Mouse (Mus musculus) adrenal gland, adult 18-20 months (tissue): ENCODE data around the gene Tmed10. TPM values are rescaled to one million over a fixed set of nuclear protein-coding genes. Genes with fewer than 3 reads are reported as not detected.
A peak's percentile ranks its signal among the peaks of the same experiment; 100 is the strongest.

ENCODE experiments used
- DNase-seq, 2 experiments: peaks; one replicate each; pipeline ENCODE4 v3.0.0; 2021 to 2022; ENCODE audit warnings: low spot score in 2 of 2
- total RNA-seq, 2 experiments: library from RNA; stranded (reverse); gene quantifications; 1 replicate in 1 of 2; 2 replicates in 1 of 2; pipeline ENCODE4 v1.2.3; 2021

Gene Tmed10
- total RNA-seq, 2 experiments from 2014 or later = 234 to 328 TPM

DNA sequence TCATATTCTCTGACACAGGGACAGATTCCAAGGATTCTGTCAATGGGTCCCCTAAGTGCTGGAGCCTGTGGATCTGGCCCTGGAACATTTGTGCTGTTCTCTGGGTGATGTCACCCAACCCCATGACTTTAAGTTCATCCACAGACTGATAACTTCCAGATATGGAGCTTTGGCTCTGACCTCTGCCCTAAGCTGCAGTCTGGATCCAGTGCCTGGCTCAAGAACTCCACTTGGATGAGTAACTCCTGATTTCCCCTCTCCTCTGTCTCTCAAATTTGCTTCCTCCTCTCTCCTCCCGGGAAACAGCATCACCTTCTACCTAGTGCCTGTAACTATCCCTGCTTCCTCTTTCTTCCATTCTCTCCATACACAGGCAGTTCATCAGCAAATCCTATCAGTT is 5.7 kb upstream of the Tmed10 start:
- DNase-seq = no peak

DNA sequence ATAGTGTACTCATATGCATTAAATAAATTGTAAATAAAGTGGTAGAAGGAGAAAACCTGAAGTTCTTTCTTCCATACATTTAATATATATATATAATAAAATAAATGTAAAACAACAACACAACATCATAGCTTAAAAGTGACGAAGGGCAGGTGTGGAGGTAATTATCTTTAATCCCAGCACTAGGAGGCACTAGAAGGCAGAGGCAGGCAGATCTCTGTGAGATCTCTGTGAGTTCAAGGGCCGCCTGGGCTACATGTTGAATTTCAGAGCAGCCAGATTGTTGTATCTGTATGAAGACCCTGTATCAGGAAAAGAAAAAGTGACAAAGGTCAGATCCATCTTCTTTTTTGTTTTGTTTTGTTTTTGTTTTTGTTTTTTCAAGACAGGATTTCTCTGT is 3.6 kb upstream of the Tmed10 start:
- DNase-seq = no peak

DNA sequence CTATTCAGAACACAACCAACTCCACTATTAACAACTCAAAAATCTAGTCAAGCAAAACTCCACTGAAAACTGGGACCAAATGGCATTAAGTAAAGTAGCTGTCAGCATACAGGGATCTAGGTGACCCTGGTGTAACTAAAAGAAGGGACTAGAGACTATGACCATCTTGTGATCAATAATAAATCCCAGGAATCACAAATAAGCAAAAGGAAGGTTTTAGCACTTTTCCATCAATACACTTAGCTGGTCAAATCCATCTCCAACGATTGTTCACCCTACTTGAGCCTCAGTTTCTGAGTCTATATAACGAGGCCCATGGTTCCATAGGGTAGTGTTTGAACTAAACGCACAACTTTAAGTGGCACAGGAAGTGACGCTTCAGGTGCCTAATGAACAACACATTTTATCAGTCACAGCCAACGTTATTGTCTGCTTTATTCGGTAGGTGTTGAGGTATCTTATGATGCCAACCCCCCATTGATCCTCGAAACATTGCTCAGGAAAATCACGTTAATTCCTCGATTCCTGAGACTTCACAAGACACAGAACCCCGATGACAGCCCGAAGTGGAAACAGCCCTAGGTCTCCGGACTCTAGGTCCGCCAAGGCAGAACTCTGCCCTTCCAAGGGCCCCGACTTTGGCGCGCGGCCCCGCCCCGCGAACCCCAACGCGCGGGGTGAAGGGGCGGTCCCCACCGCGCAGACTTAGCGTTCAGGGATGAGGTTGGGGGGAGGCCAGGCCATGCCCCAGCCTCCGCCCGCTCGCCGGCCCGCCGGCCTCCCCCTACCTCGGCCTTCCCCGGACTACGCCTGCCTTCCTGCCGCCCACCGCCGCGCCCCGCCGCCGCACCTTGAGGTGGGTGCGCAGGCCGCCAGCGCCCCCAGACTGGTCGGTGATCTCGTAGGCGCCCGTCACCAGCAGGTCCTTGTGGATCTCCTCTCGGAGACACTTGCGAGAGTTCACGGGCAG is 771 bp downstream of the Tmed10 start:
- DNase-seq = peak; percentile 76 to 78

DNA sequence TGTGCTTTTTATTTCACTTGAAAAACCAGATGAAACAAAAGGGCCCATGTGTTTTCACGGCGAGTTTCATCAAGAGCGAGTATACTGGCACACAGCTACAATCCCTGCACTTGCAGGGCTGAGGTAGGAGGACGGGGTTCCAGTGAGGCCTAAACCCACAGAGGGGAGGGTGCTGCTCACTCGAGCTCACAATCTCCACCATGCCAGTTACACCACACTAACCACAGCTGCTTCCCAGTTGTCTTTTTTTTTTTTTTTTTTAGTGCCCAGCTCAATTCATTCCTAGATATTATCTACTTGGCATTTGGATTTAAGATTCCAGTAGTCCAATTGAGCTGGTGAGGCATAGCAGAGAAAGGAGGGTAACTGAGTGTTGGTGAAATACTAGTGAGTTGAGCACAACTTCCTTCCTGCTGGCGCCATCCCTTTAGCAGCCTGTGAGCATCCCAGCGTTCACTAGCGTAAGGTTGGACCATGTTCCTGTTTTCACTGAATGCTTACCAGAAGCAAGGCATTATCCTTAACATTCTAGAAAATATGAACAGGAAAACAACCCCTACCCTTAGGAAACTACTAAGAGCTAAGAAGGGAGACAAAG is 2.5 kb downstream of the Tmed10 start:
- no peak for DNase-seq

DNA sequence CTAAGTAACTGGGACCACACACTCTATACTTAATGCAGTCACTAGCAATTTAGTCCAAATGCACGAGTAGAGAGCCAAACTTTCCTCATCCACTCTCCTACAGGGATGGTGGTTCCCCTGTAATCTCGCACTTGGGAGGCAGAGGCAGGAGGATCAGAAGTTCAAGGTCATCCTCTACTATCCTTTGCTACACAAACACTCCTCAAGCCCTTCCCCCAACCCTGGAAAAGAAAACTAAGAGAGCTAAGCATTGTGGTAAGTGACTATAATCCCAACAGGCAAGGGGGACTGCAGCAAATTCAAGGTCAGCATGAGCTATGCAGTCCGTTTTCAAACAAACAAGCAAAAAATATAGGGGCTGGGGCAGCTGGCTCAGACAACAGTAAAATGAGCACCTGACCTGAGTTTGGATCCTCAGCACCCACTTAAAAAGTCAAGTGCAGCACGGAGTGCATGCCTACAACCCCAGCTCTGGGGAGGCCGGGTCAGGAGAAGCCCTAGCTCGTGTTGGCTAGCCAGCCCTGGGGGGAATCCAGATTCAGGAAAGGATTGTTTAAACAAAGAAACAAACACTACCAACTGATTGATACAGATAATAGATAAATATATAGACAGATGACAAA is 6.1 kb downstream of the Tmed10 start:
- DNase-seq = no peak

DNA sequence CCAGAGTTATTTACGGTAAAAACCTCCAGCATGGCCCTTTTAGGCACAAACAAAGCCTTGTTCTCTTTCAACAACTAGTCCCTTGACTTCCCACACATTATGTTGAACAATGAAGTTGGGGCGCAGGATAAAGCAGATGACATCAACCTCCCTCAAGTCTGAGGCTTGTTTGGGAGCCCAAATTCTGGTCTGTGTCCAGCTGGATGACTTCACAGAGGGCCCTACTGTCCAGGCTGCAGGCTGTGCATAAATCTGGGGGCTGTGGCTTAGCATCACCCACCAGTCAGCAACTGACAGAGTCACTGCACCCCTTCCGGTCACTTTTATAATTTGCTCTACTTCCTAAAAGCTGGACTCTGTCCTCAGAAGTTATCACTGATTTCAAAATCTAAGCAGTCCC is 8.4 kb downstream of the Tmed10 start:
- no peak for DNase-seq

DNA sequence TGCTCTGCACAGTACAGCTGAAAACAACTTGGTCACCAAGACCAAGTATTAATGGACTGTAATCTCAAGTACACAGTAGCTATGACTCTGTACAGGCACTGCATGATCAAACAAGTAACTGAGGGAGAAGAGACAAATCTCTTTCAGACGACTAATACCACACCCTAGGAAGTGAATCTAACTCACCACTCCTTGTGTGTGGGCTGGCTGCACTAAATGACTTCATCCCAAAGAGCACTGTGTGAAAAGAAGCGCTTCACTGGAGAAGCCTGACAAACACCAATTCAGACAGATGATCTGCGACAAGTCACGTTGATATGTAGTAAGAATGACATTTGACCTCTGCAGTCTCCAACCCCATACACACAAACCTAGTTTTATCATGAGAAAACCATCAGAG is 12.1 kb downstream of the Tmed10 start:
- DNase-seq = no peak

DNA sequence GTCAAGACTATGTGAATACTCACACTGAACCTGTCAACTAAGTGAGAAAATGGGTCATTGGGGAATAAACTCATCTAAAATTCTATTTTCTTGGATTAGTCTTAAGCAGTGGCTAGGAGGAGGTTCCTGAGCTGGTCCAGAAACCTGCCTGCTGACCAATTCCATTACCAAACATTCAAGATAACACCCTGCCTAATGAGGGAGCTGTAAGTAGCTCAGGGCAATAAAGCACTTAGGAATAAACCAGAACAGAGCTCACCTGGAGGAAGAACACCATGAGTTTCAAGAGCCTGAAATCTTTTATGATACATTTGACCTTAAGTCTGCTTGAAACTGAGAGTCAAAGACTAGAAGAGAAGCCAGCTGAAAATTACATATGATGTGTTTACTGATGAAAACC is 13.1 kb downstream of the Tmed10 start:
- no peak for DNase-seq

DNA sequence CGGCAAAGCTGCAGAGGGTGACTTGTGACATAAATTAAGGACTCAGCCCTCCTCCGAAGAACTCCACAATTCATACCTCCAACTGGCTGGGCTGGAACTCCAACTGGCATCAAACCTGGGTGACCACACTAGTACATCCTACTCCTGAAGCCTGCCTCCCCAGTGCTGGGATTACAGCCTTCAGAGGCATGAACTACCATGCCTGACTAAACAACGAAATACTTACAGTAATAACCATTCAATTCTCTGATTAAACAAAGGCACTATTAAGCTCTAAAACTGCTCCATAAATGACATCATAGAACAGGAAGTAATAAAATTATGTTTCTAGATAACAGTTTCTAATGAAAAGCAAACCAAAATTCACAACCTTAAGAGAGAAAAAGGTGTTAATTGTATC is 13.5 kb downstream of the Tmed10 start:
- DNase-seq = no peak

DNA sequence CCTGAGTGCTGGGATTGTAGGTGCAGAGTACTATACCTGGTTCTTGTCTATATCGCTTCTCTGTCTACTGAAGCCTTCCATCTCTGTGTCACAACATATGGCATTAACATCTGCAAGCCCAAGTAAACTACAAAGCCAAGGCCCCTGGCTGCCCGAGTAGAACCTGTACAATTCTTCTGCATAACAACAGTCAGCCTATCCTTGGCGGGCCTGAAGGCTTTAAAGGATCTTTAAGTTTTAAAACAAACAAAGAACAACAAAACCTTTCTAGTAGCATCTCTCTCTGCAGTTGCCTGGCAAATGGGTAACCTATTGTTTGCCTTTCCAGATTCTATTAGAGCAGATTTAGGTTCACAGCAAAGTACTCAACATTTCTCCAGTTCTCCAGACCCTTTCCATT is 20.6 kb downstream of the Tmed10 start:
- no peak for DNase-seq

DNA sequence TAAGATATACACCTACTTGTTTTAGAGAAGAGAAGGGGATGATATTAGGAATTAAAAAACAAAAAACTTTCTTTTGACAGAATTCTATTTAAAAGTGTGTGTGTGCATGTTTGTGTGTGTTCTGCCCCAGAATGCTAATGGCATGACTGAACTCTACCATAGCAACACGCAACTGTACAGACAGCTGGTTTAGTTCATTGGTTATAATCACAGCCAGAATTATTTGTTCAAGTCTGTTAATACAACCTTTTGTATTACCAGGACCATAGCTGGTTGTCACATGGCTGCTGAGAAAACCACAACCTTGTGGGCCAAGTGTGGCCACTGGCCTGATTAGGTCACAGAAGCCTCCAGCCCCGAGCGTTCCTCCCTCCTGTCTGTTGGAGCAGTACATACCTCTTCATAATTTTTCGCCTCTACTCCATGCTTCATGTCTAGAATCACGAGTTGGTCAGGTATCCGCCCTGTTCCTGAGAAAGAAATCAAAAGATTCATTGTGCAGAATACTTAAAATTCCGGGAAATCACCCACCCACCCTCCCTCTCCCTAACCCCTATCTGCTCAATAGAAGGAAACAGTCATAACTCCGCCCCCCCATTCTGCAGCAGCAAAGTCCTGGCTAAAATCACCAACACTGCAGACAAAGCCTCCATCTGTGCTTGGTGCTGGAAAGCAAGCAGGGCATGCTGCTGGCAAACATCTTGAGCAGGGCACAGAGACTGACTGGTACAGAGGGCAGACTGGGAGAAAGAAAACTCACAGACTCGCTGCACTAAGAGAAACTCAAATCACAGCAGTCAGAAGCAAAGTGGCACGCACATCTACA is 24.0 kb downstream of the Tmed10 start:
- no peak for DNase-seq

DNA sequence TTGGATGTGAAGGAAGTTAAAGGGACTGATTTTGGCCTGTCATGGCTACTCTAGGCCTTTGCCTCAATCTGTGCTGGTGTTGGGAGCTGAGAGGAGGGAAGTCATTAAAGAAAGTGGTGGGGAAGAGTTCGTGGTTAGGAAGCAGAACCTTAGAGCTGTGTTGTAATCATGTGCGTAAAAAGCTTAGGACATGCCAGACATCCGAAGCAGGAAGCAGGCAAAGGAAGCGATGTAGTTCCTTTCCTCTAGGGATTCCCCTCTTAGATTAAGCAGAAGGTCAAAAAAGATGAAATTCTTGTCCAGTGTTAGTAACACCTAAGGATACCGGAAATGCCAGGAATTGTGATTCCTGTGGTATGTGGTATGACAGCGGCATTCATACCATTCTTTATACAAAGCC is 26.3 kb downstream of the Tmed10 start:
- DNase-seq = no peak

DNA sequence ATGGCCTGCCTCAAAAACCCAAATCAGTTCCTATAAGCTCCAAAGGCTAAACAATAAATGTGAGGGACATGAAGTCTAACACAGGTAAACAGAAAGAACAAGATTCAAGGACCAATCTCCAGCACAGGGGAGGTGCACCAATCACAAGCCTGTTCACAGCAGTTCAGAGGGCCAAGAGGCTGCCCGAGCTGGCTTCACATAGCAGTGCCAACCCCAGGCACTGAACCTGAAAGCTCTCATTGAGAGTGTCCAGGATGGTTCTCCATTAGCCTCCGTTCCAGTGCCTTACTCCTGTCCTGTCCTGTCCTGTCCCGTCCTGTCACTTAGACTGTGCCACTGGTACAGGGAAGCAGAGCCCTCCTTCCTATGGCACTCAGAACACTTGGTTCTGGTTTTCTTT is 27.5 kb downstream of the Tmed10 start:
- no peak for DNase-seq

DNA sequence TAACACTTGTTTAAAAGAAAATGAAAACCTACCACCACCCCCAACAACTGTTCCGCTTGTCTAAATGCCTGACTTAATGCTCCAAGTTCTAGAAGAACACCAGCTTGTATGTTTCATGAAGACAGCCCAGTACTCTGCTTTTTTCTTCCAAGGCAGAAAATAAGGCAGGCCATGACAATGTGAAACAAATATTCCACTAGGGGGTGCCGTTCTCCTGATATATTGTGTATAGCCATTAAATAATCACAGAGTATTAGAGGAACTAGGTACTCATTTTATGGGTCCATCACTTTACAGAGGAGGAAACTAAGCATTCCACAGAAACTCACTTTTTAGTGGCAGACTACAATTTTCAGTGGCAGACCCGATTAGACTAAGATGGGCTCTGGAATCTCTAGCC is 28.3 kb downstream of the Tmed10 start:
- no peak for DNase-seq

DNA sequence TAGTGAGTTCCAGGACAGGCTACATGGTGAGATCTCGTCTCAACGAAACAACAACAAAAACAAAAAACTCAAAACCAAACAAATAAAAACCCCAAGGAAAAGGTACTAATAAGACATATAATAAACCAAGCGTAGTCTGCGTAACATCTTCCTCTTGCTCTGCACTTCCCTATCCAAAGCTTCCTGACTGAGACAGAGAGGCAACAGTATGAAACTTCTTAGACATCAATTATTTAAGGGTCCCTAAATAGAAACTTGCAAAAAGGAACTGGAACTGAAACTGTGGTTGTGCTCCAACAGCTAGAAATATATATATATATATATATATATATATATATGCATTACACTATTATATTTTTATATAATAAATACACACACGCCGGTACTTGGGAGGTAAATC is 29.1 kb downstream of the Tmed10 start:
- no peak for DNase-seq

DNA sequence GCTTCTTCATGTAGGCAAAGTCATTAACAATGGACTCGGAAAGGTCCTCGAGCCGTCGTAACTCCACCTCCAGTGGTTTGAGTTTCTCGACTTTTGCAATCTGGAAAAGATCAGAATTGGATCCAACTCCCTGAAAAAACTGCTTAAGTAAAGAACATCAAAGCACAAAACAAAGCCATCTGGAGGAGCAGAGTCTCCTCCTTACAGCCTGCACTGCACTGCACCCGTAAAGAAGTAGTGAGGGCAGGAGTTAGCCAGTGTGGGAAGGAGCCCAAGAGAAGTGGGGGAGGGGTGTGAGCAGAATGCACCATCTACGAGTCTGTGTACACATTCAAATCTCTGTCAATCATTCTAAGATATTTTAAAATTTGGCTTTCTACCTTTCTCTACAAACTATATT is 30.4 kb downstream of the Tmed10 start:
- no peak for DNase-seq

DNA sequence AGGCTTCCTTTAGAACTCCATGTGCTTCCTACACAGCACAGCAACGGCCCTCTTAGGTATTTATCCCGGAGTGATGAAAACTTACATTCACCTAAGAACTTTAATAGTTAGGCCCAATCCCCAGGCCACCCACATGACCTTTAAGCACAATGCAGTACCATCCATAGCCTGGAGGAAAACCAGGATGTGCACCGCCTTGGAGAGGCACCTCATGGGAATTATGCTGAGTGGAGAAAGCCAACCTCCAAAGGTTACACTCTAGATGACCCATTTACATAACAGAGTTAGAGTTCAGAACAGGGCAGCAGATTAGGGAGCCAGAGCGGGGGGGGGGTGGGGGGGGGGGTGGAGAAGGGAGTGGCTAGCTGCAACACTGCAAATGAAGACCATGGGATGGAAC is 32.3 kb downstream of the Tmed10 start:
- DNase-seq = no peak

DNA sequence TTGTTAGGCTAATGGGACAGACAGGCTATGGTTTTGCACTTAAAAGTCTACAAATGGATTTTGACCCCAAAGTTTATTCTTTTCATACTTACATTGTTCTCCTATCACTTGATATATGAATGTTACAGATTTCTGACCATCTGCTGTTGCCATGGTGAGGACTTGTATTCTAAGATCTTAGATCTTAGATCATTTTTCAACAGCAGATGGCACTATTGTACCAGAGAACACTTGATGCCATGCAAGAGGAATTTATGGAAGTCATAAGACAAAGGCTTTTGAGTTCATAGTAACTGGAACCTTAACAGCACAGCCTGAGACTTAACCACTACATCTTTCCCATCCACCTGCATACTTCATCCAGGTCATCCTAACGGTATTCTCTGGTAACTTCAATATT is 33.5 kb downstream of the Tmed10 start:
- no peak for DNase-seq

DNA sequence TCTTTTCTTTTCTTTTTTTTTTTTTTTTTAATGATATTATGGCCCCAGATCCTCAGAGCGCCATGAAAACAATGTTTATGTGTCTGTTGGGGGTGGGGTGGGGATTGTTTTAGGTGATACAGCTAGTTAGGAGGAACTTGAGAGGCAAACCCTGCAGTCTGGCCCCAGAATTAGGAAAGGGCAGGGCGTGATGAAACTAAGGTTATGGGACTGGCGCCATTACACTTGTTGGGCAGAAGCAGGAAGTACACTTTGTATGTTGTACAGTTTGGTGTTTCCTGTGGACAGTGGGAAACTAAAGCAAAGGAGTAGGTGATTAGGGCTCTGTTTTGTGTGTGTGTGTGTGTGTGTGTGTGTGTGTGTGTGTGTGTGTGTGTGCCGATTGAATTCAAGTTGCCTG is 34.7 kb downstream of the Tmed10 start:
- DNase-seq = no peak

DNA sequence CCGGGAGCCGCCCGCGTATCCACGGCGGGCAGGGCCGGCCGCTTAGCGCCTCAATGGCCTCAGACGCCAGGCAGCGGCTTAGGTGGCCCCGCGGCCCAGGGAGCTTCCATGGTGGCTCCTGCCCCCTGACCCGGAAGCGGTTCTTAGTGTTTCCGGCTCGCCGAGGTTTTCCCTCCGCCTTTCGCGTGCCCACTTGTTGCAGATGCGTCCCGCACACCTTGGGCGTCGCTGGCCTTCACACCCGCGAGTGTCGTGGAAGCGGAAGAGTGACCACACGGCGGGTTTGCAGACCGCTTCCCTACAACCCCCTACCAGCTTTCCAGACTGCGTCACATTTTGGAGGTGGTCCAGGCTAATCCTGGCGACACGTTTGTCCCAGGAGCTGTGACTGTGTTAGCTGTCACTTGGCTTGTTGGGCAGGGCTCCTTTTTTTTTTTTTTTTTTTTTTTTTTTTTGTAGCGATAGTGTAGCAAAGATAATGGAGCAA is 35.4 kb downstream of the Tmed10 start, which contains the start of gene Nek9:
Nek9 (minus strand) TSS at position 120 of the 487 bp plus-strand sequence.
- DNase-seq = peak; percentile 92 to 95

DNA sequence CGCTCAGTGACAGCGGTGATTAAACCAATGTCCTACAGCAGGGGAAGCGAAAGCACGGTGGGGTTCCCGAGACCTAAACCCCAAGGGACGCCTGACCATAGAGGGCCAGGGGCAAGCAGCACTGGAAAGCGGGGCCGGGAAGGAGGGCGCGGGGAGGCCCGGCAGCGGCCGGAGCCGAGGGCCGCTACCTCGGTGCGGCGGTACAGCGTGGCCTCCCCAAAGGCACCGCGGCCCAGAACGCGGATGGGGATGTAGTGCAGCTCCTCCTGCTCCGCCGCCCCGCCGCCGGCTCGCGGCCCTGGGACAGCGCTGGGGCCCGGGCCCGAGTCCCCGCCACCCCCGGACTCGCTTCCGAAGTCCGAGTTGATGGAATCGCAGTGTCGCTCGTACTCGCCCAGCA is 35.8 kb downstream of the Tmed10 start:
- DNase-seq = no peak
